Mouse (Mus musculus) embryo, embryonic 11 days (tissue): ENCODE data around the gene Vmn1r194.
"Not testable (repeated sequence)": the region's sequence is repeated elsewhere in the genome, so short reads cannot be mapped to it uniquely, and the experiment has no call there.

Experiments
- DNase-seq: peaks from one replicate; pipeline ENCODE4 v3.0.0-alpha.2; 2015

Gene Vmn1r194

GRCm38 (mm10) chr13:22243915-22244314 is at the start of gene Vmn1r194:
Vmn1r194 (plus strand) TSS chr13:22244215.
- DNase-seq = no peak

GRCm38 (mm10) chr13:22223060-22223459 is 21.0 kb upstream of the Vmn1r194 start, which contains the start of gene Vmn1r193:
Vmn1r193 (minus strand) TSS chr13:22223160.
- DNase-seq = not testable (repeated sequence)

DNA sequence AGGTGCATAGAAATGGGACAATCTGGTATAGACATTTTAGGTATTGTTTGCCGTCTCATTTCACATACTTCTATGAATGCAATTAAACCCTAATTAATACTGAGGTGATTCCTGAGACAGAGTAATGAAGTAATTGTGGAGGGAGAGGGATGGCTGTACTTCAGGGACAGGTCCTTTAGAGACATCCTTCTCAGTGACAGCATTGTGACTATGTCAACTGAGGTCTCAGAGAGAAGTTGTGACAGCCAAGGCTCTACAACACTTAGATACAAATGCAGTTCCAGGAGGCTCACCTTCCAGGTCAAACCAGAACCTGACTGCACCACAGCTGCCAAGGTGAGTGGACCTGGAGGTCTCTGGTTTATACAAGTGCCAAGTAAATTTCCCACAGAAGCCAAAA is 26.2 kb downstream of the Vmn1r194 start, which contains the start of gene Vmn1r195:
TSS of gene Vmn1r195 (plus strand) at position 301 of the 400 bp plus-strand sequence.
- not testable (repeated sequence) for DNase-seq

DNA sequence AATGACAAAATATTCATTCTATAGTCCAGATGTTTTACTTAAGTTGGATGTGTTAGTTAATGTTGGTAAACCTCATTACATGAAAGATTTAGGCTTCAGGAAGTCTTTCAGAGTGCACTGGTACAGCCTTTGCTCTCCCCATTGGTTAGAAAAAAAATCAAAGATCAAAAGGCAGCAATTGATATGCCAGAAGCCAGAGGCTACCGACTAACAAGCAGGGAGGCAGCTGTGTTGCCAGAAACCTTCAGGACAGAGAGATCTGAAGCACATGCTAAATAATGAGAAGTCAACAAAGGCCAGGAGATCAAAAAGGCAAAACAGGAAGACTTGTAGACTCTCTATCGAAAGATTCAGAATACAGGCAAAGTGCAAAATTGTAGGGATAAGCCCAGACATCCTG is 27.7 kb downstream of the Vmn1r194 start:
- no peak for DNase-seq

- peak; percentile 11 for DNase-seq
These were observed 40.6 kb downstream of the Vmn1r194 start for GRCm38 (mm10) chr13:22284578-22284977.

- no peak for DNase-seq
These were observed 45.6 kb downstream of the Vmn1r194 start, which contains the start of gene Vmn1r196 for GRCm38 (mm10) chr13:22289620-22290019. Vmn1r196 (plus strand) TSS chr13:22289920.
